Mouse (Mus musculus) forebrain, embryonic 15.5 days (tissue): ENCODE measurements around the gene Foxo4. TPM values are rescaled to one million over a fixed set of nuclear protein-coding genes. Genes with fewer than 3 reads are reported as not detected.
A peak's percentile ranks its signal among the peaks of the same experiment; 100 is the strongest.

Source experiments
- ATAC-seq: fragments of 200-750 bp; cut with Nextera tagmentation; replicated peaks from 2 replicates; pipeline ENCODE4 v1.8.0; 2017; ENCODE audit warnings: mild to moderate bottlenecking, moderate TSS enrichment, moderate library complexity
- H3K27ac ChIP-seq: fragments of 300-500 bp; sonication (generic); replicated peaks from 2 replicates; pipeline ENCODE4 v1.5.1; 2015; ENCODE audit warnings: mild to moderate bottlenecking, inconsistent platforms
- H3K27me3 ChIP-seq: fragments of 300-500 bp; sonication (generic); 2 replicates; pipeline ENCODE4 v1.6.1; 2015; ENCODE audit warnings: inconsistent platforms
- H3K36me3 ChIP-seq: fragments of 300-500 bp; sonication (generic); 2 replicates; pipeline ENCODE4 v1.6.1; 2015; ENCODE audit warnings: mild to moderate bottlenecking, inconsistent platforms
- H3K4me1 ChIP-seq: fragments of 300-500 bp; sonication (generic); 2 replicates; pipeline ENCODE4 v1.6.1; 2015; ENCODE audit warnings: inconsistent platforms
- H3K4me2 ChIP-seq: fragments of 300-500 bp; sonication (generic); replicated peaks from 2 replicates; pipeline ENCODE4 v1.6.1; 2015; ENCODE audit warnings: mild to moderate bottlenecking, inconsistent platforms
- H3K4me3 ChIP-seq: fragments of 300-500 bp; sonication (generic); 2 replicates; pipeline ENCODE4 v1.5.1; 2015; ENCODE audit warnings: mild to moderate bottlenecking, inconsistent platforms
- H3K9ac ChIP-seq: fragments of 300-500 bp; sonication (generic); replicated peaks from 2 replicates; pipeline ENCODE4 v1.6.1; 2015; ENCODE audit warnings: mild to moderate bottlenecking, inconsistent platforms
- H3K9me3 ChIP-seq: fragments of 300-500 bp; sonication (generic); 2 replicates; pipeline ENCODE4 v1.6.1; 2016; ENCODE audit warnings: inconsistent platforms
- WGBS: fragments of 180-500 bp; shearing (Covaris S2); methylation state at CpG from one replicate; pipeline ENCODE4 v1.1.7; 2015; ENCODE audit warnings: mixed read lengths; 5-methylcytosine and 5-hydroxymethylcytosine counted together
- polyA plus RNA-seq: library from polyadenylated mRNA; unstranded; fragments of >200 nt; fragmentation: Nextera tagmentation; extraction: Ambion mirVana; gene quantifications from 2 replicates; pipeline ENCODE4 v1.2.1, GENCODE M21; 2015

The Foxo4 gene
- polyA plus RNA-seq, 1 experiment from 2014 or later = 1.2 TPM

DNA sequence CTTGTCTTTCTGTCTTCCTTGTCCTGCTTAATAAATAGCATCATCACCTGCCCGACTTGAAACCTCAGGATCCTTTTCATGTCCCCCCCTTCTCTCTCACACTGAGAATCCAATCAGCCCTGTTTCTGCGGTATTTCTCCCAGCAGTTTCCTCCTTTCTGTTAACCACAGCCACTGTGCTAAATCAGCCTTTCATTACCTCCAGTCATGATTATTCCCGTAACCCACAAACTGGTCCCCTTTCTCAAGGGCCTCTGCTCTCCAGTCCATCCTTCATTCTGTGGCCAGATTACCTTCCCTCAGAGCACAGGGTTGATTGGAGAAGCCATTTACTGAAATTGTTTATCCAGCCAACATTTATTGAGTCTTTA lies 14.4 kb downstream of the Foxo4 start, which contains the start of gene Gm20489:
Gm20489 (minus strand) TSS at position 269 of the 370 bp plus-strand sequence.
- Histone ChIP-seq H3K9me3 (no peaks in the 10 kb centered on the region), H3K9ac (no peak within 1 kb of the TSS), H3K36me3 (no peaks in the 10 kb centered on the region), H3K27ac (no peak within 1 kb of the TSS), H3K27me3 (no peaks in the 10 kb centered on the region), H3K4me2 (no peak within 1 kb of the TSS), H3K4me1 (0 out of 2 replicates have a peak, but pooled peaks cover 2% of the 10 kb centered on the region), H3K4me3 (no peak within 1 kb of the TSS)
- no peak for ATAC-seq
- 56% methylated on average over 3 of the region's 3 CpGs for WGBS

DNA sequence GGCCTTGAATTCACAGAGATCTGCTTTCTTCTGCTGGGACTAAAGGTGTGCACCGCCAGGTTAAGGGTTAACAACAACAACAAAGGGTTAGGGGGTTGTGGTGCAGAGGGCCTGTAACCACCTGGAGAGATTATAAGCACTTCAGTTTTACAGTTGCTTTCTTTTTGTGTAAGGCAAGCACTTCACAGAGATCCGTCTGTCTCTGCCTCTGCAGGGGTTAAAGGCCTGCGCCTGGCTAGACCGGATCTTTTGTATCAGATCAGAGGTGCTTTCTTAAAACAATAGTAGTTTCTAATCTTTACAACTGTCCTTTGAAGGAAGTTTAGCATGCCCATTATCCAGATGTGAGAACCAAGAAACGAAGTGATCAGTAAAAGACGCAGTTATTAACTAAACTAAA lies 19.1 kb downstream of the Foxo4 start:
- H3K4me2 ChIP-seq = peak overlapping the region; percentile 50
- peaks cover 10% of the 10 kb centered on the region; the same call in 1 of the 2 replicates for H3K36me3 ChIP-seq
- peak overlapping the region; percentile 57 for H3K4me3 ChIP-seq
- peak; percentile 1; the same call in 1 of the 2 replicates for ATAC-seq
- H3K9ac ChIP-seq = peak overlapping the region; percentile 74
- H3K27ac ChIP-seq = 0 out of 2 replicates have a peak overlapping the region, but pooled peaks have one; percentile 53
- H3K27me3 ChIP-seq = no peaks in the 10 kb centered on the region
- no peaks in the 10 kb centered on the region for H3K9me3 ChIP-seq
- WGBS = 20% methylated on average over 6 of the region's 6 CpGs
- H3K4me1 ChIP-seq = peaks cover 11% of the 10 kb centered on the region

DNA sequence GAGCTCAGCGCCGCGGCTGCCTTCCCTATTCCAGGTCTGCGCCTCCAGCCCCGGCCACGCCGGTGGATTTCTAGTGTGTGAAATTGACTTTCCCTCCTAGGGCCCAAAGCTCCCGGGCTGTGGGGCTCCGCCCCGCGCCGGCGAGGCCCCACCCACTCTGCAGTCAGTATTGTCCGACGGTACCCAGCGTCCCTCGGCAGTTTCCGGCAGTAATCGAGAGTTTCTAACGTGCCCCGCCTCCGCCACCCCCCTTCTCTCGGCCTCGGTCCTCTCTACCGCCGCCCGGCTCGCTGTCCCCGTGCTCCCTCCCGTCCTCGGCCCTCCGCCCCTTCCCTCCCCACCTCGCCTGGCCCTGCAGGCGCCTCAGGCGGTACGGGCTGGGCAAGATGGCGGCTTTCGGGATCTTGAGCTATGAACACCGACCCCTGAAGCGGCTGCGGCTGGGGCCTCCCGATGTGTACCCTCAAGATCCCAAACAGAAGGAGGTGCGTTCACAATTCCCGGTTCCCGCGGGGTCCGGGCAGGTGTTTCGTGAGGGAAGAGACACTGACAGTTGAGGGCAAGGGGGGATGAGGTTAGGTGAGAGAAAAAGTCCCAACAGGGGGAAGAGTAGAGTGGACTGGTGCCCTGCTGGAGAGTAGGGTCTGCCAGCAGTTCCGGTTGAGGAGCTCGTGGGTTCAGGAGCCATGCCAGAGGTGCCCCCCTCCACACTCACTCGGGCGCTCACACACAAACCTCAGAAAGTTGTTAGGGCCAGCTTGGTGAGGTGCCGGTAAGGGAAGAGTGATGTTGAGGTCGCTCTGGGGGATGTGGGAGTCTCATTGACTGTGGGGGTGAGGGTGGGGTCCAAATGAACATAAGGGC lies 19.8 kb downstream of the Foxo4 start, which contains the start of gene Med12:
Med12 (plus strand) TSS at position 156 of the 864 bp plus-strand sequence.
- H3K27ac ChIP-seq = peak within 1 kb of the TSS; percentile 53
- WGBS = 28% methylated on average over 54 of the region's 54 CpGs
- peak within 1 kb of the TSS; percentile 74 for H3K9ac ChIP-seq

DNA sequence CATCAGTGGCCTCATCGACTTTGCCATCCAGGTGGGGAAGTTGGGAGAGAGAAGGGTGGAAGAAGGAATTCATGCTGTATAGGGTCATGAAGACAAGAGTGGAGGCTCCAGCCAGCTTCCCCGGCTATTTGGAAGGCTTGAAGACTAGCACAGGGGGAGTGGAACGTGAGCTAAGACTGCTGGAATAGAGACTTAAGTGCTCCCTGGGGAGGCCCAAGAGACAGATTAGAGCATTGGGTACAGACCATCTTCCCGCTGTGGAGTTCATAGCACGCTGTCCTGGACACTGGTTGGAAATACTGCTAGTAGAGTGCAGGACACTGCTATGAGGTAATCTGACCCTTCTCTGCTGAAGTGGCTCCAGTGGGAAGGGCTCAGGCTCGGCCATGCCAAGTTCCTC lies 28.5 kb downstream of the Foxo4 start:
- no peak for ATAC-seq

More for the DNA sequence above, 19.8 kb downstream of the Foxo4 start, which contains the start of gene Med12:
- peak; percentile 98 for ATAC-seq
- Histone ChIP-seq H3K27me3 (no peaks in the 10 kb centered on the region), H3K4me2 (peak within 1 kb of the TSS; percentile 50), H3K36me3 (peaks cover 15% of the 10 kb centered on the region), H3K9me3 (no peaks in the 10 kb centered on the region), H3K4me3 (peak within 1 kb of the TSS; percentile 57), H3K4me1 (peaks cover 11% of the 10 kb centered on the region)

DNA sequence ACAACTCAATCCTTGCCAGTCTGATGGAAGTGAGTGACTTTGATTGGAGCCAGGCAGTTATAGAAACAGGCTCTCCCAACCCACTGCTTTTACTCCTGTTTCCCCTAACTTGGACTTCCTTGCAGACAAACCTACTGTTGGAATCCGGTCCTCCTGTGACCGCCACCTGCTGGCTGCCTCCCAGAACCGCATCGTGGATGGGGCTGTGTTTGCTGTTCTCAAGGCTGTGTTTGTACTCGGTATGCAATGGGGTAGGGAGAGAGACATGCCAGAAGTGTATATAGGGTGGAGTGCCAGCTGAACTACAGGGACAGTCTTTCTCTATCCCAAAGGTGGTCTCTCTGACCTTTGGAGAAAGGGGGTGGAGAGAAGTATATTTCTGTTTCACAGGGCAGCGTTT lies 31.2 kb downstream of the Foxo4 start:
- 31% methylated on average over 6 of the region's 6 CpGs for WGBS
- H3K4me3 ChIP-seq = no peak overlapping the region
- no peak overlapping the region for H3K4me2 ChIP-seq
- H3K9me3 ChIP-seq = no peaks in the 10 kb centered on the region
- no peaks in the 10 kb centered on the region for H3K4me1 ChIP-seq
- no peak overlapping the region for H3K27ac ChIP-seq
- ATAC-seq = peak; percentile 67
- peaks cover 29% of the 10 kb centered on the region for H3K36me3 ChIP-seq
- H3K9ac ChIP-seq = no peak overlapping the region
- no peaks in the 10 kb centered on the region for H3K27me3 ChIP-seq

More for the DNA sequence above, 28.5 kb downstream of the Foxo4 start:
- Histone ChIP-seq H3K9ac (no peak overlapping the region), H3K36me3 (peaks cover 32% of the 10 kb centered on the region), H3K9me3 (no peaks in the 10 kb centered on the region), H3K4me2 (no peak overlapping the region), H3K27me3 (no peaks in the 10 kb centered on the region), H3K4me3 (no peak overlapping the region), H3K27ac (no peak overlapping the region), H3K4me1 (no peaks in the 10 kb centered on the region)
- WGBS = 87% methylated on average over 6 of the region's 6 CpGs

DNA sequence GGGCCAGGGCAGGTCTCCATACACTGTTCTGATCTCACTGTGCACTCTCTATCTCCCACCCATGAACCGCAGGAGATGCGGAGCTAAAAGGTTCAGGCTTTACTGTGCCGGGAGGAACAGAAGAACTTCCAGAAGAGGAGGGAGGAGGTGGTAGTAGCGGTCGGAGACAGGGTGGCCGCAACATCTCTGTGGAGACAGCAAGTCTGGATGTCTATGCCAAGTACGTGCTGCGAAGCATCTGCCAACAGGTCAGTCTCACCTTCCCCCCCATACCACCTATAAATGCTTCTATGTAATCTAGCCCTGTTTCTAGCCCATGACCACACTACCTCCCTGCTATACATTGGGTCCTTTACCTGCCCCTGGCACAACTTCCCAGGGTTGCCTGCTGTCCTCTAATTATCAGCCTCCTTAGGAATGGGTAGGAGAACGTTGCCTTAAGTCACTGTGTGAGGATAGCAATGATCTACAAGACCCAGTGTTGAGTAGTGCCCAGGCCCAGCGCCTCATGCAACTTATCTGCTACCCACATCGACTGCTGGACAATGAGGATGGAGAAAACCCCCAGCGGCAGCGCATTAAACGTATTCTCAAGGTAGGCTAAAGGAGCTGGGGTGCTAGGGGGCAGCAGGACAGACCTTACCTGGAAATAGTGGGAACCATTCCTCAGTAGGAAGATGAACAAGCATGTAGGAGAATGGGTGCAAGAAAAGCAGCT lies 31.8 kb downstream of the Foxo4 start:
- 0 out of 2 replicates have a peak, but pooled peaks have one; percentile 6 for ATAC-seq
- no peaks in the 10 kb centered on the region for H3K4me1 ChIP-seq
- no peaks in the 10 kb centered on the region for H3K9me3 ChIP-seq
- H3K9ac ChIP-seq = no peak overlapping the region
- H3K27ac ChIP-seq = no peak overlapping the region
- 92% methylated on average over 14 of the region's 14 CpGs for WGBS
- peaks cover 27% of the 10 kb centered on the region for H3K36me3 ChIP-seq
- H3K27me3 ChIP-seq = no peaks in the 10 kb centered on the region
- H3K4me2 ChIP-seq = no peak overlapping the region
- H3K4me3 ChIP-seq = no peak overlapping the region

DNA sequence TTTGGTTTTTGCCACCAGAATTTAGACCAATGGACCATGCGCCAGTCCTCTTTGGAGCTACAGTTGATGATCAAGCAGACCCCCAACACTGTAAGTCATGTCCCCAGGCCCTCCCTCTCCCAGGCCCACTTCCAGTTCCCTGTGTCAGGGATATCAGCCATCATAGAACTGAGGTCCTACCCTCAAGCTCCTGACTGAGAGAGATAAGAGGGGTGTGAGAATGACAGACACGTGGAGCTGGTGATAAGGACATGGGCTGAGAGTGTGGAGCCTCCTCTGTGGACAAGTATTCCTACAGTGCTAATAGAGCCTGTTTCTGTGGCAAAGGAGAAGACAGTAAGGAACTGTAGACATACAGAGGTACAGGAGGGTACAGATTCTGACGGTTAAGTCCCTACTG lies 33.2 kb downstream of the Foxo4 start:
- no peaks in the 10 kb centered on the region for H3K27me3 ChIP-seq
- WGBS = 93% methylated on average over 3 of the region's 3 CpGs
- H3K9me3 ChIP-seq = no peaks in the 10 kb centered on the region
- no peak overlapping the region for H3K27ac ChIP-seq
- H3K4me3 ChIP-seq = no peak overlapping the region
- H3K9ac ChIP-seq = no peak overlapping the region
- no peaks in the 10 kb centered on the region for H3K4me1 ChIP-seq
- peaks cover 22% of the 10 kb centered on the region for H3K36me3 ChIP-seq
- ATAC-seq = no peak
- H3K4me2 ChIP-seq = no peak overlapping the region

DNA sequence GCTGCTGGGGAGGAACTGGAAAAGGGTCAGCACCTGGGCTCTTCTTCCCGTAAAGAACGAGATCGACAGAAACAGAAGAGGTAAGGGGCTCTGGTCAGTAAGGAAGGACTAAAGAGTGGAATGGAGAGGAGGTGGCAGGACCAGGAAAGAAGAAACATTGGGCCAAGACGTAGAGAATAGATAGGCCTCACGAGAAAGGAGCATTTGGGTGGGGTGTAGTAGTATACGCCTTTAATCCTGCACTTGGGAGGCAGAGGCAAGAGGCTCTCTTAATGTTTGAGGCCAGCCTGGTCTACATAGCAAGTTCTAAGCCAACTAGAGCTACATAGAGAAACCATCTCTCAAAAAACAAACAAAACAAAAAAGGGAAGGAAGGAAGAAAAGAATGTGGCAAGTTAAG lies 34.1 kb downstream of the Foxo4 start:
- no peaks in the 10 kb centered on the region for H3K4me1 ChIP-seq
- peaks cover 22% of the 10 kb centered on the region for H3K36me3 ChIP-seq
- no peaks in the 10 kb centered on the region for H3K27me3 ChIP-seq
- H3K9ac ChIP-seq = no peak overlapping the region
- no peaks in the 10 kb centered on the region for H3K9me3 ChIP-seq
- no peak overlapping the region for H3K4me3 ChIP-seq
- H3K4me2 ChIP-seq = no peak overlapping the region
- no peak overlapping the region for H3K27ac ChIP-seq
- ATAC-seq = no peak
- 91% methylated on average over 6 of the region's 6 CpGs for WGBS

DNA sequence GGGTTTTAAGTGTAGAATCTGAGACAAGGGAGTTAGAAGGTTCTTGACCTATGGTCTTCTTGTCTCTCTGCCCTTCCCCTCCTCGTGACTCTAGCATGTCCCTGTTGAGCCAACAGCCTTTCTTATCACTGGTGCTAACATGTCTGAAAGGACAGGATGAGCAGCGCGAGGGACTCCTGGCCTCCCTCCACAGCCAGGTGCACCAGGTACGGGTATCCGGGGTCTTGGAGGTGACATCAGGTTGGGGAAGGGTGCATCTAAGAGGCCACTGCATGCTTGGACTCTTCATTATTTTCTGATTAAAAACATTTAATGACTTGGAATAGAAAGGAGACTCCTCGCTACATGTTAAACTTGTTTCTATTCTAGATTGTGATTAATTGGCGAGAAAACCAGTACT lies 34.7 kb downstream of the Foxo4 start:
- ATAC-seq = no peak
- Histone ChIP-seq H3K27ac (no peak overlapping the region), H3K4me1 (no peaks in the 10 kb centered on the region), H3K4me2 (no peak overlapping the region), H3K4me3 (no peak overlapping the region), H3K9ac (no peak overlapping the region), H3K9me3 (no peaks in the 10 kb centered on the region), H3K36me3 (peaks cover 22% of the 10 kb centered on the region), H3K27me3 (no peaks in the 10 kb centered on the region)
- 87% methylated on average over 7 of the region's 7 CpGs for WGBS

DNA sequence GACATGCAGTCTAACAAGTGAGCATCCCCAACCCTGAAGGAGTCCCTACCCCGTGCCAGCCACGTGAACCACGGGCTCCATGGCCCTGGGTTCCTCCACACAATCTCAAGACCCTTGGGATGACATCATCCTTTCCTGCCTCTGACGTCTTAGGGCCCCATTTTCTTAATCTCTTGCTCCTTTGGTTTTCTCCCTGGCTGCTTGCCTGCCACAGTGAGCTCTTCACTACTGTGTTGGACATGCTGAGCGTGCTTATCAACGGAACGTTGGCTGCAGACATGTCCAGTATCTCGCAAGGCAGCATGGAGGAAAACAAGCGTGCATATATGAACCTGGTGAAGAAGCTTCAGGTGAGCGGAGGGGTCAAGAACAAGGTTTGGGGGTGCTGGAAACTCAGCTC lies 35.8 kb downstream of the Foxo4 start:
- H3K27ac ChIP-seq = no peak overlapping the region
- WGBS = 88% methylated on average over 10 of the region's 10 CpGs
- H3K27me3 ChIP-seq = no peaks in the 10 kb centered on the region
- H3K4me3 ChIP-seq = no peak overlapping the region
- no peak for ATAC-seq
- no peaks in the 10 kb centered on the region for H3K4me1 ChIP-seq
- no peak overlapping the region for H3K9ac ChIP-seq
- no peak overlapping the region for H3K4me2 ChIP-seq
- H3K36me3 ChIP-seq = peaks cover 22% of the 10 kb centered on the region
- no peaks in the 10 kb centered on the region for H3K9me3 ChIP-seq

DNA sequence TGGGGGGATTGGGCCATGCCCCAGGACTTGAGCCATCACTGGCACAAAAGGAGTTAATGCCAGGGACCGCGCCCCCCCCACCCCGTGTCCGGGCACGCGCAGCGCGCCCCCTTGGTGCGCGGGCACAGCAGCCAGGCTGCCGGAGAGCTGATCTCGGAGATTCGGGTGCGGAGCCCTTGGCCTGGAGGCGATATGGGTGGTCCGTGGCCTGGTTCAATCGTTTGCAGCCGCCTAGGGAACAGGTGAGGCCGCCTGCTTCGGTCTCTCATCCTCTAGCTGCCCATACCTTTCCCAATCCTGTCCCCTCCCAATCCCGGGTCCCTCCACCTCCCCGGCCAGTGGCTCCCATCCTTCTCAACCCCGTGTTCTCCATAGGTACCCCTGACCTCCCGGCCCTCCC lies 44.7 kb downstream of the Foxo4 start, which contains the start of gene Nlgn3:
Nlgn3 (plus strand) TSS at position 114 of the 400 bp plus-strand sequence.
- peak within 1 kb of the TSS; percentile 46 for H3K4me2 ChIP-seq
- ATAC-seq = peak; percentile 47
- H3K4me1 ChIP-seq = peaks cover 30% of the 10 kb centered on the region
- H3K27me3 ChIP-seq = no peaks in the 10 kb centered on the region
- 11% methylated on average over 20 of the region's 24 CpGs for WGBS
- H3K36me3 ChIP-seq = peaks cover 5% of the 10 kb centered on the region; the same call in 1 of the 2 replicates
- peak within 1 kb of the TSS; percentile 64 for H3K9ac ChIP-seq
- peak within 1 kb of the TSS; percentile 88 for H3K27ac ChIP-seq
- no peaks in the 10 kb centered on the region for H3K9me3 ChIP-seq
- peak within 1 kb of the TSS; percentile 55 for H3K4me3 ChIP-seq
